Mouse (Mus musculus) MEL (cell line): ENCODE data around the gene Eef1akmt3. TPM values are rescaled to one million over a fixed set of nuclear protein-coding genes. Genes with fewer than 3 reads are reported as not detected.
"Not testable (repeated sequence)": the region's sequence is repeated elsewhere in the genome, so short reads cannot be mapped to it uniquely, and the experiment has no call there.

Source experiments
- DNase-seq: peaks from one replicate; pipeline ENCODE4 v3.0.0; 2011; ENCODE audit warnings: low read depth, low spot score
- H3K27ac ChIP-seq: 2 replicates; pipeline ENCODE4 v1.5.1; 2012; ENCODE audit warnings: low read depth, mild to moderate bottlenecking, control low read depth, low read length, moderate library complexity; ENCODE audit not compliant: control insufficient read depth
- H3K27me3 ChIP-seq, 2 experiments: fragments of 150-350 bp in 1 of 2; sonication (generic) in 1 of 2; 2 replicates each; pipeline ENCODE4 v1.6.1; 2012; ENCODE audit warnings: low read length in 2 of 2, mild to moderate bottlenecking in 2 of 2, improper control_type of control experiment in 1 of 2, moderate library complexity in 1 of 2; ENCODE audit not compliant: insufficient read depth in 2 of 2, control insufficient read depth in 1 of 2
- H3K36me3 ChIP-seq, 2 experiments: 2 replicates each; pipeline ENCODE4 v1.6.1; 2012 to 2014; ENCODE audit warnings: low read length in 2 of 2, improper control_type of control experiment in 1 of 2, inconsistent platforms in 1 of 2, mild to moderate bottlenecking in 1 of 2; ENCODE audit not compliant: insufficient read depth in 2 of 2, control insufficient read depth in 1 of 2
- H3K4me1 ChIP-seq, 2 experiments: fragments of 150-350 bp in 1 of 2; sonication (generic) in 1 of 2; 2 replicates each; pipeline ENCODE4 v1.6.1; 2012; ENCODE audit warnings: low read length in 2 of 2, improper control_type of control experiment in 1 of 2, mild to moderate bottlenecking in 1 of 2; ENCODE audit not compliant: insufficient read depth in 2 of 2, control insufficient read depth in 1 of 2
- H3K4me3 ChIP-seq, 2 experiments: fragments of 150-350 bp in 1 of 2; sonication (generic) in 1 of 2; 2 replicates each; pipeline ENCODE4 v1.5.1; 2012; ENCODE audit warnings: low read depth in 2 of 2, low read length in 2 of 2, mild to moderate bottlenecking in 2 of 2, moderate library complexity in 2 of 2, control low read depth in 1 of 2, improper control_type of control experiment in 1 of 2; ENCODE audit not compliant: control insufficient read depth in 1 of 2, insufficient read depth in 1 of 2
- H3K79me2 ChIP-seq: 2 replicates; pipeline ENCODE4 v1.6.1; 2012; ENCODE audit warnings: mild to moderate bottlenecking, low read length, moderate library complexity; ENCODE audit not compliant: control insufficient read depth, poor library complexity, insufficient read depth
- H3K9ac ChIP-seq: 2 replicates; pipeline ENCODE4 v1.6.1; 2012; ENCODE audit warnings: low read depth, mild to moderate bottlenecking, control low read depth, low read length, moderate library complexity; ENCODE audit not compliant: control insufficient read depth, poor library complexity, severe bottlenecking
- H3K9me3 ChIP-seq: fragments of 150-350 bp; sonication (generic); replicated peaks from 2 replicates; pipeline ENCODE4 v1.6.1; 2012; ENCODE audit warnings: mild to moderate bottlenecking, low read length, improper control_type of control experiment, moderate library complexity; ENCODE audit not compliant: insufficient read depth
- CHD1 ChIP-seq: IDR thresholded peaks from 2 replicates; pipeline ENCODE4 v1.6.1; 2012; ENCODE audit warnings: low read depth, mild to moderate bottlenecking, inconsistent platforms, low read length, improper control_type of control experiment
- CTCF ChIP-seq, 3 experiments: IDR thresholded peaks in 2 of 3; conservative IDR thresholded peaks in 1 of 3; 2 replicates each; pipeline ENCODE4 v1.5.1; 2011 to 2012; ENCODE audit warnings: low read length in 3 of 3, low read depth in 2 of 3, mild to moderate bottlenecking in 2 of 3, improper control_type of control experiment in 1 of 3, inconsistent platforms in 1 of 3, mixed read lengths in 1 of 3, moderate library complexity in 1 of 3; ENCODE audit not compliant: control insufficient read depth in 1 of 3, insufficient read depth in 1 of 3, poor library complexity in 1 of 3, severe bottlenecking in 1 of 3
- ELF1 ChIP-seq: IDR thresholded peaks from 2 replicates; pipeline ENCODE4 v1.6.1; 2014; ENCODE audit warnings: low read depth, mild to moderate bottlenecking, inconsistent platforms, low read length, improper control_type of control experiment, moderate library complexity
- ETS1 ChIP-seq: IDR thresholded peaks from 2 replicates; pipeline ENCODE4 v1.6.1; 2012; ENCODE audit warnings: low read depth, mild to moderate bottlenecking, inconsistent platforms, low read length, improper control_type of control experiment, moderate library complexity
- HCFC1 ChIP-seq: IDR thresholded peaks from 2 replicates; pipeline ENCODE4 v1.6.1; 2012; ENCODE audit warnings: low read depth, mild to moderate bottlenecking, inconsistent platforms, low read length, improper control_type of control experiment, moderate library complexity
- MAFK ChIP-seq: IDR thresholded peaks from 2 replicates; pipeline ENCODE4 v1.6.1; 2011; ENCODE audit warnings: low read depth, mild to moderate bottlenecking, low read length, improper control_type of control experiment, borderline replicate concordance
- MAZ ChIP-seq: IDR thresholded peaks from 2 replicates; pipeline ENCODE4 v1.6.1; 2012; ENCODE audit warnings: low read depth, mild to moderate bottlenecking, inconsistent platforms, low read length, improper control_type of control experiment
- MYB ChIP-seq: IDR thresholded peaks from 2 replicates; pipeline ENCODE4 v1.6.1; 2011; ENCODE audit warnings: mild to moderate bottlenecking, low read depth, low read length, improper control_type of control experiment
- MYC ChIP-seq: IDR thresholded peaks from 2 replicates; pipeline ENCODE4 v1.6.1; 2011; ENCODE audit warnings: low read depth, mild to moderate bottlenecking, low read length, improper control_type of control experiment, moderate library complexity
- POLR2AphosphoS2 ChIP-seq: IDR thresholded peaks from 2 replicates; pipeline ENCODE4 v1.6.1; 2011; ENCODE audit warnings: low read length, improper control_type of control experiment
- RCOR1 ChIP-seq: IDR thresholded peaks from 2 replicates; pipeline ENCODE4 v1.6.1; 2012; ENCODE audit warnings: low read depth, mild to moderate bottlenecking, inconsistent platforms, low read length, improper control_type of control experiment
- SIN3A ChIP-seq: IDR thresholded peaks from 2 replicates; pipeline ENCODE4 v1.6.1; 2012; ENCODE audit warnings: low read length, improper control_type of control experiment, inconsistent platforms
- SMC3 ChIP-seq: IDR thresholded peaks from 2 replicates; pipeline ENCODE4 v1.6.1; 2011; ENCODE audit warnings: low read depth, low read length, improper control_type of control experiment
- TAL1 ChIP-seq: IDR thresholded peaks from 2 replicates; pipeline ENCODE4 v1.6.1; 2012; ENCODE audit warnings: mild to moderate bottlenecking, inconsistent platforms, low read length, moderate library complexity, mixed read lengths
- TBP ChIP-seq: IDR thresholded peaks from 2 replicates; pipeline ENCODE4 v1.8.0; 2011; ENCODE audit warnings: low read depth, low read length, improper control_type of control experiment
- TCF12 ChIP-seq: IDR thresholded peaks from 2 replicates; pipeline ENCODE4 v1.6.1; 2014; ENCODE audit warnings: low read depth, mild to moderate bottlenecking, inconsistent platforms, low read length, improper control_type of control experiment, moderate library complexity
- ZMIZ1 ChIP-seq: IDR thresholded peaks from 2 replicates; pipeline ENCODE4 v1.6.1; 2012; ENCODE audit warnings: low read depth, mild to moderate bottlenecking, inconsistent platforms, low read length, improper control_type of control experiment, moderate library complexity
- polyA plus RNA-seq, 2 experiments: library from polyadenylated mRNA; stranded (reverse) in 1 of 2; unstranded in 1 of 2; fragments of >175 nt in 1 of 2; fragments of >200 nt in 1 of 2; gene quantifications; 2 replicates each; pipeline versions ENCODE4 v1.2.1 to v1.2.4; 2012; ENCODE audit warnings: low replicate concordance in 2 of 2, low read depth in 1 of 2; ENCODE audit not compliant: insufficient read length in 2 of 2, insufficient read depth in 1 of 2, missing spikeins in 1 of 2
- total RNA-seq: library from RNA; depleted of rRNA; stranded (reverse); fragments of 300-350 nt; gene quantifications from 2 replicates; pipeline ENCODE4 v1.2.3, GENCODE M21; 2012

Gene Eef1akmt3
- total and polyA plus RNA-seq, 3 experiments = 0.27 to 2.3 TPM; not detected in 1

- peaks cover 3 to 21% of the 10 kb centered on the region in 2 experiments for H3K4me1 ChIP-seq
- peaks cover 14 to 28% of the 10 kb centered on the region in 2 experiments for H3K36me3 ChIP-seq
- no peaks in the 10 kb centered on the region for H3K27me3 ChIP-seq
- H3K4me3 ChIP-seq = peak overlapping the region in 1 of 2 experiments; percentile 33; a peak in 1 of 4 replicates
- no peak overlapping the region; the same call in 1 of the 2 replicates for H3K27ac ChIP-seq
- H3K9ac ChIP-seq = peak overlapping the region; percentile 35
- H3K79me2 ChIP-seq = peaks cover 22% of the 10 kb centered on the region
- H3K9me3 ChIP-seq = no peaks in the 10 kb centered on the region
- DNase-seq = no peak
- no peak for TF ChIP-seq RCOR1
- TF ChIP-seq ETS1 = no peak
- no peak for TF ChIP-seq HCFC1
- no peak for TF ChIP-seq MAZ
- no peak for TF ChIP-seq MAFK
- TF ChIP-seq TAL1 = no peak
- no peak for TF ChIP-seq CHD1
- TF ChIP-seq POLR2AphosphoS2 = no peak
- TF ChIP-seq SIN3A = no peak
- no peak for TF ChIP-seq SMC3
- TF ChIP-seq CTCF (IDR thresholded peaks at IDR 0.05 in 2 of 3, conservative IDR thresholded peaks at IDR 0.05 in 1 of 3; ENCODE audit: control insufficient read depth in 1 of 3, insufficient read depth in 1 of 3, low read depth in 2 of 3, low read length in 3 of 3, poor library complexity in 1 of 3, severe bottlenecking in 1 of 3) = no peak
- TF ChIP-seq TBP = no peak
- TF ChIP-seq MYB = no peak
- no peak for TF ChIP-seq MYC
- TF ChIP-seq ELF1 = no peak
- no peak for TF ChIP-seq TCF12
- TF ChIP-seq ZMIZ1 = no peak
Observed at GRCm38 (mm10) chr10:127062503-127062902, 21.2 kb upstream of the Eef1akmt3 start.

GRCm38 (mm10) chr10:127062101-127062500 is 20.8 kb upstream of the Eef1akmt3 start:
- not testable (repeated sequence) for H3K4me3 ChIP-seq, H3K27ac ChIP-seq, H3K27me3 ChIP-seq, DNase-seq, H3K9me3 ChIP-seq
- Histone ChIP-seq H3K36me3 (peaks cover 12 to 24% of the 10 kb centered on the region in 2 experiments), H3K9ac (peak overlapping the region; percentile 30; the same call in 1 of the 2 replicates), H3K4me1 (peaks cover 3 to 21% of the 10 kb centered on the region in 2 experiments), H3K79me2 (peaks cover 21% of the 10 kb centered on the region)
